Mouse (Mus musculus): ENCODE measurements around the gene Dusp1. TPM values are rescaled to one million over a fixed set of nuclear protein-coding genes. Genes with fewer than 3 reads are reported as not detected.

Gene Dusp1
- polyA plus RNA-seq, 1 experiment from 2014 or later = 19.4 TPM

GRCm38 (mm10) chr17:26553033-26553432, 8.9 kb downstream of the Dusp1 start:
- ATAC-seq (ENCODE audit: insufficient number of reproducible peaks, insufficient read depth, low FRiP score, low TSS enrichment) = no peak
- 69% methylated on average over 3 of the region's 3 CpGs for WGBS
- Histone ChIP-seq H3K4me3 (no peak overlapping the region), H3K4me1 (peaks cover 8% of the 10 kb centered on the region), H3K36me3 (no peaks in the 10 kb centered on the region), H3K9ac (no peak overlapping the region), H3K9me3 (no peaks in the 10 kb centered on the region), H3K27me3 (peaks cover 9% of the 10 kb centered on the region; the same call in 1 of the 2 replicates), H3K4me2 (replicated peaks) (no peak overlapping the region), H3K27ac (no peak overlapping the region)

- peaks cover 8% of the 10 kb centered on the region for H3K4me1 ChIP-seq
- 84% methylated on average over 6 of the region's 6 CpGs for WGBS
- peaks cover 9% of the 10 kb centered on the region; the same call in 1 of the 2 replicates for H3K27me3 ChIP-seq
- no peaks in the 10 kb centered on the region for H3K36me3 ChIP-seq
- no peaks in the 10 kb centered on the region for H3K9me3 ChIP-seq
- no peak overlapping the region for H3K4me2 ChIP-seq (replicated peaks)
- no peak overlapping the region for H3K27ac ChIP-seq
- no peak overlapping the region for H3K4me3 ChIP-seq
- H3K9ac ChIP-seq = no peak overlapping the region
- ATAC-seq (ENCODE audit: insufficient number of reproducible peaks, insufficient read depth, low FRiP score, low TSS enrichment) = no peak
Measured at GRCm38 (mm10) chr17:26551104-26551503, 10.8 kb downstream of the Dusp1 start.

- 7% methylated on average over 12 of the region's 12 CpGs for WGBS
- Histone ChIP-seq H3K27ac (no peak overlapping the region), H3K4me3 (no peak overlapping the region), H3K36me3 (no peaks in the 10 kb centered on the region), H3K4me2 (replicated peaks) (peak overlapping the region; percentile 19; the same call in 1 of the 2 replicates), H3K9me3 (no peaks in the 10 kb centered on the region), H3K9ac (no peak overlapping the region), H3K27me3 (peaks cover 9% of the 10 kb centered on the region; the same call in 1 of the 2 replicates), H3K4me1 (peaks cover 8% of the 10 kb centered on the region)
- ATAC-seq (ENCODE audit: insufficient number of reproducible peaks, insufficient read depth, low FRiP score, low TSS enrichment) = no peak
Measured at GRCm38 (mm10) chr17:26549148-26549809, 12.6 kb downstream of the Dusp1 start.

GRCm38 (mm10) chr17:26548566-26548965, 13.4 kb downstream of the Dusp1 start:
- ATAC-seq (ENCODE audit: insufficient number of reproducible peaks, insufficient read depth, low FRiP score, low TSS enrichment) = no peak
- H3K4me1 ChIP-seq = peaks cover 8% of the 10 kb centered on the region
- H3K4me2 ChIP-seq (replicated peaks) = no peak overlapping the region
- 4% methylated on average over 5 of the region's 5 CpGs for WGBS
- no peaks in the 10 kb centered on the region for H3K36me3 ChIP-seq
- H3K27me3 ChIP-seq = peaks cover 9% of the 10 kb centered on the region; the same call in 1 of the 2 replicates
- no peak overlapping the region for H3K4me3 ChIP-seq
- no peak overlapping the region for H3K27ac ChIP-seq
- H3K9ac ChIP-seq = no peak overlapping the region
- no peaks in the 10 kb centered on the region for H3K9me3 ChIP-seq

- Histone ChIP-seq H3K27ac (no peak overlapping the region), H3K27me3 (peaks cover 9% of the 10 kb centered on the region; the same call in 1 of the 2 replicates), H3K4me2 (replicated peaks) (0 out of 2 replicates have a peak overlapping the region, but pooled peaks have one; percentile 2)
Measured at GRCm38 (mm10) chr17:26547771-26548170, 14.2 kb downstream of the Dusp1 start.

GRCm38 (mm10) chr17:26544319-26544963, 17.5 kb downstream of the Dusp1 start:
- no peak overlapping the region for H3K9ac ChIP-seq
- no peaks in the 10 kb centered on the region for H3K36me3 ChIP-seq
- no peak overlapping the region for H3K4me2 ChIP-seq (replicated peaks)
- WGBS = 88% methylated on average over 8 of the region's 8 CpGs
- no peaks in the 10 kb centered on the region for H3K9me3 ChIP-seq
- H3K4me3 ChIP-seq = no peak overlapping the region
- H3K27me3 ChIP-seq = peaks cover 4% of the 10 kb centered on the region; the same call in 1 of the 2 replicates
- ATAC-seq (ENCODE audit: insufficient number of reproducible peaks, insufficient read depth, low FRiP score, low TSS enrichment) = no peak
- H3K4me1 ChIP-seq = peaks cover 7% of the 10 kb centered on the region
- no peak overlapping the region for H3K27ac ChIP-seq

More at GRCm38 (mm10) chr17:26547771-26548170, 14.2 kb downstream of the Dusp1 start:
- Histone ChIP-seq H3K36me3 (no peaks in the 10 kb centered on the region), H3K9me3 (no peaks in the 10 kb centered on the region), H3K9ac (no peak overlapping the region), H3K4me1 (peaks cover 8% of the 10 kb centered on the region), H3K4me3 (no peak overlapping the region)
- 24% methylated on average over 7 of the region's 7 CpGs for WGBS
- no peak for ATAC-seq (ENCODE audit: insufficient number of reproducible peaks, insufficient read depth, low FRiP score, low TSS enrichment)

GRCm38 (mm10) chr17:26540083-26540482, 21.8 kb downstream of the Dusp1 start:
- Histone ChIP-seq H3K9me3 (no peaks in the 10 kb centered on the region), H3K27me3 (no peaks in the 10 kb centered on the region; the same call in 1 of the 2 replicates), H3K9ac (no peak overlapping the region), H3K27ac (no peak overlapping the region), H3K4me2 (replicated peaks) (no peak overlapping the region), H3K4me3 (no peak overlapping the region), H3K36me3 (no peaks in the 10 kb centered on the region), H3K4me1 (no peaks in the 10 kb centered on the region)
- ATAC-seq (ENCODE audit: insufficient number of reproducible peaks, insufficient read depth, low FRiP score, low TSS enrichment) = no peak
- 86% methylated on average over 5 of the region's 5 CpGs for WGBS

GRCm38 (mm10) chr17:26537722-26538471, 24.0 kb downstream of the Dusp1 start:
- WGBS = 41% methylated on average over 6 of the region's 6 CpGs
- H3K9me3 ChIP-seq = no peaks in the 10 kb centered on the region
- ATAC-seq (ENCODE audit: insufficient number of reproducible peaks, insufficient read depth, low FRiP score, low TSS enrichment) = no peak
- no peak overlapping the region for H3K9ac ChIP-seq
- H3K36me3 ChIP-seq = no peaks in the 10 kb centered on the region
- no peak overlapping the region for H3K4me2 ChIP-seq (replicated peaks)
- no peaks in the 10 kb centered on the region for H3K4me1 ChIP-seq
- H3K4me3 ChIP-seq = no peak overlapping the region
- no peaks in the 10 kb centered on the region; the same call in 1 of the 2 replicates for H3K27me3 ChIP-seq
- no peak overlapping the region for H3K27ac ChIP-seq

GRCm38 (mm10) chr17:26535251-26536136, 26.4 kb downstream of the Dusp1 start:
- Histone ChIP-seq H3K9ac (no peak overlapping the region), H3K4me3 (no peak overlapping the region), H3K4me2 (replicated peaks) (no peak overlapping the region), H3K27me3 (no peaks in the 10 kb centered on the region; the same call in 1 of the 2 replicates), H3K4me1 (peaks cover 5% of the 10 kb centered on the region; the same call in 1 of the 2 replicates), H3K9me3 (no peaks in the 10 kb centered on the region), H3K36me3 (no peaks in the 10 kb centered on the region), H3K27ac (no peak overlapping the region)
- 76% methylated on average over 7 of the region's 7 CpGs for WGBS
- ATAC-seq (ENCODE audit: insufficient number of reproducible peaks, insufficient read depth, low FRiP score, low TSS enrichment) = no peak

GRCm38 (mm10) chr17:26534695-26535094, 27.2 kb downstream of the Dusp1 start:
- Histone ChIP-seq H3K4me2 (replicated peaks) (no peak overlapping the region), H3K9ac (no peak overlapping the region), H3K4me3 (no peak overlapping the region), H3K36me3 (no peaks in the 10 kb centered on the region), H3K4me1 (peaks cover 13% of the 10 kb centered on the region; the same call in 1 of the 2 replicates), H3K9me3 (no peaks in the 10 kb centered on the region), H3K27ac (no peak overlapping the region), H3K27me3 (no peaks in the 10 kb centered on the region; the same call in 1 of the 2 replicates)
- WGBS = 86% methylated on average over 5 of the region's 5 CpGs
- ATAC-seq (ENCODE audit: insufficient number of reproducible peaks, insufficient read depth, low FRiP score, low TSS enrichment) = no peak

All from embryonic facial prominence, embryonic 12.5 days (tissue).